Mouse (Mus musculus): ENCODE measurements around the gene Wdr11.

The Wdr11 gene

GRCm38 (mm10) chr7:129652901-129653460, 61.3 kb downstream of the Wdr11 start:
- DNase-seq (ENCODE audit: extremely low spot score), result no peak

- peak; percentile 88 for DNase-seq (ENCODE audit: extremely low spot score)
Measured at GRCm38 (mm10) chr7:129653791-129654271, 62.2 kb downstream of the Wdr11 start.

- no peak for DNase-seq (ENCODE audit: extremely low spot score)
Measured at GRCm38 (mm10) chr7:129654923-129655322, 63.3 kb downstream of the Wdr11 start.

DNA sequence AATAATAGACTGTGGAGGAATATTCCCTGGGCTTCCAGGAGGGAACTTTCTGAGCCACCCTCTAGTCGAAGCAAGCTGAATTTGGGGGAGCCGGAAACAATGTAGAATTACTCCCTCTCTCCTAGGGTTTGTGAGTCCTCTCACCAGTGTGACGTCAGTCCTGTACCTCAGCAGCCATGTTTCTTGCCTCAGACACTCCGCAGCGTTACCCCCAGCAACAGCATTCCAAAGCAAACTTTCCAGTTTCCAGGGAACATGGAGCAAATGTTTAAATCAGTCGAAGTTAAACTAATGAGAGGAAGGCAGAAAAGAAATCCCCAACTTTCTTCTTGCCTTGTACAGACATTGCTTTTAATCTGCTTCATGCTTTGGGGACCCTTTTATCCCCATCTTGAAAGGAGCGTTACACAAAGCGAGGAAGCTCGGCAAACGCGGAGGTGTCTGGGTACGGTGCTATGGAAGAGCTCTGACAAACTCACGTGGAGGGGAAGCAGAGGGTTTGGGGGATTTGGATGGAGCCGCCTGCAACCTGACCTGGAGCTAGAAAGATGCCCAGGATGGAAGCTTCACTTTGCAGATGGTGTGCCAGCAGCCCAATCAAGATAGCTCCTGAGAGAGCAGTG, 64.1 kb downstream of the Wdr11 start:
- DNase-seq (ENCODE audit: extremely low spot score), result no peak

DNA sequence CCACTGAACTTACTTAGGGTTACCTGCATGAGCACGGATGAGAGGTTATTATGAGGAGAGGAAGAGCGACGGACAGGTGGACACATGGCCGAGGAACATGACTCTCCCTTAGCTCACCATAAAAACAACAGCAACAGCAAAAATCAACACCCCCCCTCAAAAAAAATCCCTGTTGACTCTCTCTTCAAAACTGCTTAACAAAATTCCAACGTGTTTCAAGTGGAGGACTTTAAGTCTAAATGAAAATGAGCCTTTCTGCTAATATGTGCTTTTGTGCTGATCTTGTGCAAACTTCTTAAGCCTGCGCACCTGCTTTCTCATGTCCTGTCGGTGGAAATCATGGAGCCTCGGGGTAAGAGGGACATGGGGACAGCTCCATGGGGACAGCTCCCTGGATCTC, 66.2 kb downstream of the Wdr11 start:
- DNase-seq (ENCODE audit: extremely low spot score), result no peak

- no peak for DNase-seq (ENCODE audit: extremely low spot score)
Measured at GRCm38 (mm10) chr7:129659755-129660154, 68.1 kb downstream of the Wdr11 start.

DNA sequence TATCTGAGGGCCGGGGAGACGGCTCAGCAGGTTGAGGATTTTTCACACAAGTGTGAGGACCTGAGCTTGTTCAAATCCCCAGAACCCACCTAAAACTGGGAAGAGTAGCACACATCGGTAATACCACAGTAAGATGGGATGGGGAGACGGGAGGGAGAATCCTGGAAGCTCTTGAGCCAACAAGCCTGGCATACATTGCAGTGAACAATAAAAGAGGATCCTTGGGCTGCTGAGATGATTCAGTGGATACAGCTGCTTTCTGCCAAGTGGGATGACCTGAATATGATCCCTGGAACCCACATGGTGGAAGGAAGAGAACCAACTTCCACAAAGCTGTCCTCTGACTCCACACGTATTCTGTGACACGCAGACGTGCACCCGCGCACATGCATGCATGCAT, 68.9 kb downstream of the Wdr11 start:
- DNase-seq (ENCODE audit: extremely low spot score), result no peak

- no peak for DNase-seq (ENCODE audit: extremely low spot score)
Measured at GRCm38 (mm10) chr7:129662051-129662789, 70.6 kb downstream of the Wdr11 start.

- no peak for DNase-seq (ENCODE audit: extremely low spot score)
Measured at GRCm38 (mm10) chr7:129663781-129664505, 72.3 kb downstream of the Wdr11 start.

GRCm38 (mm10) chr7:129665411-129665810, 73.7 kb downstream of the Wdr11 start:
- DNase-seq (ENCODE audit: extremely low spot score), result no peak

DNA sequence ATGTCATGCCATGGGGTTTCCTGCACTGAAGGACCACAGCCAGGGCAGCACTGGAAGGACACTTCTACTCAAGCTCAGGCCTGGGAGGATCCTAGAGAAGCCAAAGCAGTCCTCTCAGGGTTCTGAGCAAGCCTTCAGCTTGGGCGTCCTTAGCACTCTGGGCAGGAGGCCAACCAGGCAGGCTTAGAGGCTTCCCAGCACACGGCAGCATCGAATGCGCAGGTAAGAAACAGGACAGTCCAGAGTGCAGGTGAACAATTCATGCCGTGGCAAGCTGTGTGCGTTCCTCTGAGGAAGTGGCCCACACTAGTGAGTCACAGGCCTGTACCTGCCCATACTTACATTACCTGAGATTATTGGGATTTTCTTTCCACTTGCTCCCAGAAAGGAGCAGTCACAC, 74.3 kb downstream of the Wdr11 start:
- no peak for DNase-seq (ENCODE audit: extremely low spot score)

DNA sequence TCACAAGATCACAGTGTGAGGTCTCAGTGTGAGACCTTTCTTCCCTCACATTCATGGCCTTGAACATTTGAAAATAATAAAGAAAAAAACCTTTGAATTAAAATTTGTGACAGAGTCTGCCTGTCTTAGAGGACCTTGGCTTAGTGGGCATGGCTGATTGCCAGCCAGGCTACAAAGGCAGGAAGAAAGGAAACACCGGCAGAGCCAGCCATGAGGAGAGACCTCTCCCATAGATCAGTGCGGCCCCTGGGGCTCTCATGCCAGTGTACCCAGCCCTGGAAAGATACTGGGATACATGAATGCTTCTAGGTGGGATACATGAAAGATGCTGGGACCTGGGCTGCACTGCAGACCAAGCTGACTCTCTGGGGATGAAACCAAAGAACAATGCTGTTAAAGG, 74.9 kb downstream of the Wdr11 start:
- DNase-seq (ENCODE audit: extremely low spot score), result no peak

GRCm38 (mm10) chr7:129670280-129670679, 78.6 kb downstream of the Wdr11 start:
- DNase-seq (ENCODE audit: extremely low spot score), result no peak

GRCm38 (mm10) chr7:129671675-129672651, 80.3 kb downstream of the Wdr11 start:
- no peak for DNase-seq (ENCODE audit: extremely low spot score)

DNA sequence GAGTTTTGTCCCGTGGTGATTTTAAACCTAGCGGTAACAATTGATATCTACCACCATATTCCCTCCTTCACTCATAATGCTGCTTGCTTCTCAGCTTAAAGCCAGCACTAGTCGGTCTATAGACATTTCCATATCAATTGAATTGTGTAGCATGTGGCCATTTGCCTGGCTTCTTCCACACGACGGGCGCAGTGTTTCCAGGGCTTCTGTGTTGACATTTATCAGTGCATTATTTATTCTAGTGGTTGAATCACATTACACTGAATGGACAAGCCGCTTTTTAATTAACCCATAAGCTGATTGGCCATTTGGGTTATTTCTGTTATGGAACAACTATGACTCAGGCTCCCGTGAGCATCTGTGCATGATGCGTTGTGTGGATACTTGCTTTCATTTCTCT, 82.1 kb downstream of the Wdr11 start:
- DNase-seq (ENCODE audit: extremely low spot score), result no peak

DNA sequence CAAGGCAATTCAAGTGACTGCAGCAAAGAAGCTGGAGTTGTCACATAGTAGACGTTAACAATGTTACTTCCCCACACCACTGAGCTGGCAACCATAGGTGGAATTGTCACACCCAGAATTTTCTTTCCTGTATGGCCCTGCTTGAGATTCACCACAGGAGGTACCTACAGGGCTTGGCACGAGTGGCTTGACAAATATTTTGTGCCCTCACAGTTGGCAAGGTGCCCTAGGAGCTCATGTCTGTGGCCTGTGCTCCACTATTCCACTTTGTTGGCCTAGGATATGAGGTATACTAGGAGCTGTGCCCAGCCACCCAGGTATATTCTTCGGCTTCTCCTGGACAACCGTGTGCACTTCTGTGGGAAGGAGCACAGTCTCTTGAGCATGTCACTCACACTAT, 82.9 kb downstream of the Wdr11 start:
- no peak for DNase-seq (ENCODE audit: extremely low spot score)

DNA sequence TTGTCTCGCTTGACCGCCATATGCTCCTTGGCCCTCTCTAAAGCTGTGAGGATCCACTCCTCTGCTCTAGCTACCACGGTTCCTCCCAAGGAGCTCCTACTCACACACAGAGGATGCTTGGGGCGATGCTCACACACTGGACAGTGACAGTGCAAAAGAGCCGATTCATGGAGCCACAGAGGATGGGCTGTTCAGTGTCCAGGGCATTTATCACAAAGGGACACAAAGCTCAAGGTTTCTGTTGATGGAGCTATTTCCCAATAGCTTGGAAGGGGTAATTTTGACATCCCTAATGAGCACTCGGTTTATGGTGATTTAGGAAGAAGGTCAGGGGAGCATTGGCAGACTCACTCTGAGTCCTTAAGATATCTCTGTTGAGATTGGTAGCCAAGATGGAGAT, 84.2 kb downstream of the Wdr11 start:
- no peak for DNase-seq (ENCODE audit: extremely low spot score)

GRCm38 (mm10) chr7:129677141-129677540, 85.5 kb downstream of the Wdr11 start:
- no peak for DNase-seq (ENCODE audit: extremely low spot score)

DNA sequence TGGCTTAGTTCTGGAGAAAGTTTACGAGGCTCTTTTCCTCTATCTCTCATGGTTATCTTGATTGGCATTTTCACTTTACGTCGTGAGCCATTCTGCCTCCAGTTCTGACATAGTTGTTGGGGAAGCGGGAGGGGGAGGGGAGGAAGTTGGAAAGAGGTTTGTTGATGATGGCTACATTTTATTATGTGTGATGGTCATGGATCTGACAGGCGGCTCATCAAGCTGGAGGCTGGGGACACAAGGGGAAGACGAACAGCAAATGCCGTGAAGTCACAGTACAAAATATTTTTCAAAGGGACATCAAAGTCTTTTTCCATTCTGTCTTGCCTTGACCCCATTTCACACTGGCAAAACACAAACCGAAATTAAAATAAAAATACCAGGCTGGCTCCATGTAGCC, 86.8 kb downstream of the Wdr11 start:
- no peak for DNase-seq (ENCODE audit: extremely low spot score)

- no peak for DNase-seq (ENCODE audit: extremely low spot score)
Measured at GRCm38 (mm10) chr7:129678972-129679371, 87.3 kb downstream of the Wdr11 start.

GRCm38 (mm10) chr7:129680534-129681210, 89.0 kb downstream of the Wdr11 start:
- DNase-seq (ENCODE audit: extremely low spot score), result peak; percentile 78
